Mouse (Mus musculus) right cerebral cortex, postnatal 36 days (tissue): ENCODE results near the gene Nelfe.
A peak's percentile ranks its signal among the peaks of the same experiment; 100 is the strongest.
"Not testable (repeated sequence)": the region's sequence is repeated elsewhere in the genome, so short reads cannot be mapped to it uniquely, and the experiment has no call there.

ENCODE experiments used
- DNase-seq, 2 experiments: peaks; one replicate each; pipeline ENCODE4 v3.0.0; 2022; ENCODE audit warnings: low spot score in 2 of 2, mixed read lengths in 1 of 2

Gene Nelfe

GRCm38 (mm10) chr17:34893072-34893824, 43.1 kb downstream of the Nelfe start:
- no peak for DNase-seq

- peak; percentile 84 to 87 for DNase-seq
These were observed 43.9 kb downstream of the Nelfe start for GRCm38 (mm10) chr17:34894074-34894597.

GRCm38 (mm10) chr17:34894801-34895530, 44.8 kb downstream of the Nelfe start:
- no peak for DNase-seq

DNA sequence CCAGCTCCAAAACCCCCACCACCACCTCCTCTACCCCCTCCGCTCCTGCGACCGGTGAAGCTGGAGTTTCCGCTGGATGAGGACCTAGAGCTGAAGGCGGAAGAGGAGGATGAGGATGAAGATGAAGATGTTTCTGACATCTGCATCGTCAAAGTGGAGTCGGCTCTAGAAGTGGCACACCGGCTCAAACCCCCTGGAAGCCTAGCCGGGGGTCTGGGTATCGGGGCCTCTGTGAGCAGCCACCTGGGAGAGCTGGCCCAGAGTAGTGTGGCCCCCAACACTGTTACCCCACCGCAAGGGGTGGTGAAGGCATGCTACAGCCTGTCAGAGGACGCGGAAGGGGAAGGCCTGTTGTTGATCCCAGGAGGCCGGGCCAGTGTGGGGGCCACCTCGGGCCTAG, 45.5 kb downstream of the Nelfe start:
- DNase-seq = no peak

DNA sequence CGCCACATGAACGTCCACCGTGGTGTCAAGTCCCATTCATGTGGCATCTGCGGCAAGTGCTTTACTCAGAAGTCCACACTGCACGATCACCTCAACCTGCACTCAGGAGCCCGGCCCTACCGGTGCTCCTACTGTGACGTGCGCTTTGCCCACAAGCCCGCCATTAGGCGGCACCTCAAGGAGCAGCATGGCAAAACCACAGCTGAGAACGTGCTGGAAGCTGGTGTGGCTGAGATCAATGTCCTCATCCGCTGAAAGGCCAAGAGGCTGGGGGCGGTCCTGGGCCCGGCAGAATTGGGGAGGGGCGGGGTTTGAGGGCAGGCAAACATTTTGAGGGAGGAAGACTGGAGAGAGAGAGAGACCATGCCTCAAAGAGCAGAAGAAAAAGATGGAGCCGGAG, 46.2 kb downstream of the Nelfe start:
- DNase-seq = no peak

- peak; percentile 46 to 51 for DNase-seq
These were observed 47.4 kb downstream of the Nelfe start for GRCm38 (mm10) chr17:34897373-34898159.

DNA sequence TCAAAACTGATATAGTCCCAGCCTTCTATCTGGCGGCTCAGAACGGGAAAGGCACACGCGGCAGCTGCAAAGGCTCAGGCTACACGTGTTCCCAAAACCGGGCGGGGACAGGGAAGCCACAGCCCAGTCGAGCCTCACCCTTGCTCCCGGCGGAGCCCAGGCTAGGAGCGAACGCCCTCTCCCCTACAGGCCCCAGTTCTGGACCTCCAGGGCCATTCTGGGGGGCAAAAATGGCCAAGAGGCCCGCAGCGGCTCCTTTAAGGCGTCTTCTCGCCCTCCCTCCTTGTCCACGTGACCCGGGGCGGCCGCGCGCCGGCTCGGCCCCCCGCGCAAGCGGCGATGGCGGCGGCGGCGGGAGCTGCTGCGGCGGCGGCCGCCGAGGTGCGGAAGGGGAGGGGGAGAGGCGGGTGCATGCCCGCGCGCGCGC, 48.0 kb downstream of the Nelfe start, which contains the start of the genes C2 and Ehmt2:
Gene C2, minus strand, starts transcription at position 106 of the 427 bp plus-strand sequence.
Gene Ehmt2, plus strand, starts transcription at position 310 of the 427 bp plus-strand sequence.
- DNase-seq = peak; percentile 68 to 72

- DNase-seq = no peak
These were observed 48.5 kb downstream of the Nelfe start for GRCm38 (mm10) chr17:34898706-34899052.

- DNase-seq = no peak
These were observed 49.1 kb downstream of the Nelfe start for GRCm38 (mm10) chr17:34899053-34899889.

- DNase-seq = no peak
These were observed 49.7 kb downstream of the Nelfe start for GRCm38 (mm10) chr17:34899890-34900243.

DNA sequence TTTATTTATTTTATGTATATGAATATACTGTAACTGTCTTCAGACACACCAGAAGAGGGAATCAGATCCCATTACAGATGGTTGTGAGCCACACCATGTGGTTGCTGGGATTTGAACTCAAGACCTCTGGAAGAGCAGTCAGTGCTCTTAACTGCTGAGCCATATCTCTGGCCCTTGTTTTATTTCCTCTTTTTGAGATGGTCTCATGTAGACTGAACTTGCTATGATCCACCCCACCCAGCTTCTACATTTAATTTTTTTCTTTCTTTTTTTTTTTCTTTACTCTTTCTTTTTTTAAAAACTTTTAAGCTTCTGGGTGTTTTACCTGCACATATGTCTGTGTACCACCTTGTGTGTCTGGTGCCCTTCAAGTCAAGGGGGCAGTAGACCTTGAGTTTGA, 50.6 kb downstream of the Nelfe start:
- DNase-seq = not testable (repeated sequence)

DNA sequence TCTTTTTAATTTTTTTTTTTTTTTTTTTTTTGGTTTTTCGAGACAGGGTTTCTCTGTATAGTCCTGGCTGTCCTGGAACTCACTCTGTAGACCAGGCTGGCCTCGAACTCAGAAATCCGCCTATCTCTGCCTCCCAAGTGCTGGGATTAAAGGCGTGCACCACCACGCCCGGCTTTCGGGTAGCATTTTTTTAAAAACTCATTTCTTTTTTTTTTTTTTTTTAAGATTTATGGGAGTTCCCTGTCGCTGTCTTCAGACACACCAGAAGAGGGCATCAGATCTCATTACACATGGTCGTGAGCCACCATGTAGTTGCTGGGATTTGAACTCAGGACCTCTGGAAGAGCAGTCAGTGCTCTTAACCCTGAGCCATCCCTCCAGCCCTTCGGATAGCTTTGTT, 51.8 kb downstream of the Nelfe start:
- not testable (repeated sequence) for DNase-seq

GRCm38 (mm10) chr17:34902895-34903294, 52.7 kb downstream of the Nelfe start:
- no peak for DNase-seq
